Mouse (Mus musculus) right cerebral cortex, postnatal 4 days (tissue): Measurements from ENCODE around the gene Patl2.
A peak's percentile ranks its signal among the peaks of the same experiment; 100 is the strongest.
"Not testable (repeated sequence)": the region's sequence is repeated elsewhere in the genome, so short reads cannot be mapped to it uniquely, and the experiment has no call there.

ENCODE experiments used
- DNase-seq: peaks from one replicate; pipeline ENCODE4 v3.0.0-alpha.2; 2022

Patl2 gene

DNA sequence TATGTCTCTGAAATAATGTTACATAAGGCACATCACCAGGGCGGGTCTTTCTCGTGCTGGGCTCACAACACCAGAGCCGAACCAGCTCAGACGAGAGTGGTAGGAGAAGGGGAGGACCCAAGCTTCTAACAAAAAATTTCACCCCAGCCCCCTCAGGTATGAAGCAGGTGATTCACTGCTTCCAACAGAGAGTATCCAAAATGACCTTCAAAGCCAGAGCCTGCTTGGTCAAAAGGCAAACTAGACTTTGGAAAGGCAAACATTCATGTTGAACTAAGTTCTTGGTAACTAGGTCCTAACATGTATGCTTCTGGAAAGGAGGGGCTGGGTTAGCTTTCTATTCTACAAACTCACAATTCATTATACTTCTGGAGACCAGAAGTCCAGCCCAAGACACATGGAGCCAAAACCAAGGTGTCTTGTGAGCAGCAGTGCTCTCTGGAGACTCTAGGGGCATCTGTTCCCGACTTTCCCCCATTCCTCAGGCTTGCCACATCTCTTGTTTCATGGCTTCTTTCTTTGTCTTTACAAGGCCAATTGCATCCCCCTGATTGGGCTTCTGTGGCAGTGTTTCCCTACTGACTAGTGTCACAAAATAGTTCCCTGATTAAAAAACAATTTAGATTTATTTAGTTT is 44.5 kb downstream of the Patl2 start:
- no peak for DNase-seq

DNA sequence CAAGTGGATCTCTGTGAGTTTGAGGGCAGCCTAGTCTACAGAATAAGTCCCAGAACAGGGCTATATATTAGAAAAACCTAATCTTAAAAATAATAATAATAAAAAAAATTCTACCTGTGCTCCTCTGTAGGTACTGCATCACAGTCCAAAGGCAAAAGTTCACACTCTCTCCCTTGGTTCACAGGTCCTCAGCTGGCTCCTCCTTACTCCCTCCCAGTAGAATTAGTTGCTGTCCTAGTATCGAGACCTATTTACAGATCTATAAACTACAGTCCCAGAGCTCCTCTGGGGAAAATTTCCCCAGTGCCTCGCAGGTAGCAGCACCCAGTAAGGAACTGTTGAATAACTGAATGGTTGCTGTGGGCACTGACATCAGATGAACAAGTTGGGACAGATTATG is 45.2 kb downstream of the Patl2 start:
- DNase-seq: no peak

DNA sequence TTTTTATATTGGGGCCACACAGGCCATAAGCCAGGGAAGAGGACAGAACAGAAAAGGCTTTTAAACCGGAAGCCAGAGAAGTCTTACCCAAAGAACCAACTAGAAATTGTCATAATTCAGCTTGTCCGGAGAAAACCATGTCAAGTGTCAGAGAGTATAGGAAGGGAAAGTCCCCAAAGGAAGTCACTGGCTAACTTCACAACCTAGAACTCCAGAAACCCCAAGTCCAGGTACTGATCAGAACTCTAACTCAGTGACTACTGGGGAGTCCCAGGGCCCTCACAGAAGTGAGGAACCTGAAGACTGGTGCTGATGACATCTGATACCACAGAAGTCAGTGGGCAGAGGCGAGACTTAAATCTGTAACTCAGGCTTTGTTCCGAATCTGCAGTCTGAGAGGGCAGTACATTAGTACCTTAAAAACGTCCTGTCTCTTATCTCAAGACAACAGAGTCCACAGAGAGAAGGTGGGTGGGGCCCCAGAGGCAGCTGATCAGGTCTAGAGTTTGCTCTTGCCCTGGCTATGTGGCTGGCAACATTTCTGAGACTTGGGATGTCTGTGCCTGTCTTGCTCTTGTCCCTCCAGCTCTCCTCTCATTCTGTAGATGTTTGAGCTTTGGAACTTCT is 48.0 kb downstream of the Patl2 start:
- no peak for DNase-seq

DNA sequence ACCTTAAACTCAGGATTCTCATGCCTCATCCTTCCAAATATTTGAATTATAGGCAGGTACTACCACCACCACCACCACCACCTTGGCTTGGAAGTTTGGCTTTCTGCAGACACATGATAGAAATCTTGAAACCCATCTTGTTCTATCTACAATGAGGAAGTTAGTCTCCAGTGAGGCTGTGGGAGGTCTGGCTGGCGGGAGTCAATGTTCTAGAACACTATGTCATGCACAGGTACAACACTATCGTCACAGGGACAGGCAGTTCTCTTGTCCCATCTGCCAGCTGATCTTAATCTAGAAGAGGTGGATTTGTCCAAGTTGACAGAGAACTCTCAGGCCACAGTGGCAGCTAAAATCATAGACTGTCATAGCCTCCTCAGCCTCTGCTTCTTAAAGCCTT is 53.4 kb downstream of the Patl2 start:
- no peak for DNase-seq

DNA sequence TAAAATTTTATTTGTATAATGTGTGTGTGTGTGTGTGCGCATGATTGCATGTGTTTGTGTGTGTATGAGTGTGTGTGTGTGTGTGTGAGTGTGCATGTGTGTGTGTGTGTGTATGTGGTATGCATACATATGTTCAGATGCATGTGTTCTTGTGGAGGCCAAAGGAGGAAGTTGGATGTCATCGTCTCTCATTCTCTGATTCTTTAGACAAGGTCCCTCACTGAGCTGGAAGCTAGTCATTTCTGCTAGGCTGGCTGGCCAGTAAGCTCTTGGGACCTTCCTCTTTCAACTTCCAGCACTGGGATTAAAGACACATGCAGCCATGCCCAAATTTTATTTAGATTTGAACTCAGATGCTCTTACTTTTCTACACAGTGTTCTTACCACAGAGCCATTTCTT is 53.9 kb downstream of the Patl2 start:
- no peak for DNase-seq

DNA sequence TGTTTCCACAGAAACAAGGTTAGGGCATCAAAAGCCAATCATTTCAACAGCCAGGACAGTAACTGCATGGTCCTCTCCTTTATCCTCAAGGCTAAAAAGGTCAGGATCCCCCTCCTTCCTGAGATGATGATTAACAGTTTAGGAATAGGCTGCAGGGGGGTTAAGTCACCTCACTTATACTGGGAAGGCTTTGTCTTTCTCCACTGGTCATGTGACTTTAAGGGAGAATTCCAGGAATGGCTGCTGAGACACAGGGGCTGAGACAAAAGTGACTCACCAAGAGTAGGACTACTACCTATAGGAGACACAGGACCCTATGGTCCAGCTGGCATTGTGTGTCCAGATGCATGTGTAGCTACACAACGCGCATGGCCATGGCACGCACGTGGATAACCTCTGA is 58.4 kb downstream of the Patl2 start:
- DNase-seq: no peak

DNA sequence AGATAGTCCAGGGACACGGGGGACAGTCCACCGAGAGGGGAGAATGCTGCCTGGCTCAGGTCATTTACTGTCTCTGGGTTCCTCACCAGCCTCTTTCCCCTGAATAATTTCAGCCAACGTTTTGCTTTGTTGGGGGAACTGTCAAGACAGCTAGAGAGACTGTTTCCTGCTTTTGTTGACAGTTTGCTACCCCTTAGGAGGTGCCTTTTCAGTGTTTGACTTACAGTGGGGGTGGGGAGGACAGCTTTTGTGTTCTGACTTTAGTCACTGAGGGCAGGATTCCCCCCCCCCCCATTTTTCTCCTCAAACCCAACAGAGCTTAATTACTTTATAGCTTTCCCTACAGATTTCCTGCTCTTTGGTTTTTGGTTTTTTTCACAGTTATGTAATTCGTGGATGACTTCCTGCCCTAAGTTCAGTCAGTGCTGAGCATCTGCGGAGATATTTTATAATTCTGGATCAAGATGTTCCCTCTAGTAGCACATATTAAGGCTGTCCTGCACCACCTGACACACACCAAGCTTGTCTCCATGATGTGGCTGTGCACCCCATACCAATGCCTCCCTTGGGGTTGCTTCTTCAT is 59.1 kb downstream of the Patl2 start:
- DNase-seq: no peak

DNA sequence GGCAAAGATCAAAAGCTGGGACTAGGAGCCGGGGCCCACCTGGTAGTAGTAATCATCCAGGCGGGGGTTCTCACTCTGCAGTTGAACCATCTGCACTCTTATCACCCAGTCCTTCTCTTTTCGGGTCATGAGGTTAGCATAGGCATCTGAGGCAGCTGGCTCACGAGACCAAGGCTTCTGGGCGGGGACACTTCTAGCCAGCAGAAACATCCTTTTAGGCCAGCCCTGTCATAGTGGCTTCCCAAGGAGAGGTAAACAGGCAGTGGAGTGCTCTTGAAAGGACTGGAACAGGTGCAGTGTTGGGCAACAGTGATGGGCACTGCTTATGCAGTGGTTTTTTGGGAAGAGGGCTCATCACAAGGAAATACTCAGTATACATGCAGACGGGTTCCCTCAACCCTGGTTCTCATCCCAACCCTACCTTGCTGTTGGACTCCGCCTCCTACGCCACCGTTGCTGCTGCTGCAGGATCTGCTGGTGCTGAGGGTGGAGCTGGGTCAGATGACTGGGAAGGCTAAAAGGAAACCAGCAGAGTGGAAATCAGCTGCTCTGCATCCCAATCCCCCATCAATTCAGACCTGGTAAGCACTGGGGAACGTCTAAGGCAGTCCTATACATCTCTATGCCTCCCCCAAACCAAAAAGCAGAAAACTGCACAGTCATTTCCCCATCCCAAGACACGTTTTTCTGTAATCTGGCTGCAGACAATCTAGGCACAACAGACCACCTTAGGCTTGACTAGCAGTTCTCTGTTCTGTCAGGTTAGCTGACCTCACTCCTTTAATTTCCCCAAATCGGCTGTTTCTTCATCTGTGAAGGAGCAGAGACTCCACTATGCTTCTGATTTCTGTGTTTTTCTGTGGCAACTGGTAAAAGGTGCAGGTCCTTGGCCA is 60.1 kb downstream of the Patl2 start:
- no peak for DNase-seq

DNA sequence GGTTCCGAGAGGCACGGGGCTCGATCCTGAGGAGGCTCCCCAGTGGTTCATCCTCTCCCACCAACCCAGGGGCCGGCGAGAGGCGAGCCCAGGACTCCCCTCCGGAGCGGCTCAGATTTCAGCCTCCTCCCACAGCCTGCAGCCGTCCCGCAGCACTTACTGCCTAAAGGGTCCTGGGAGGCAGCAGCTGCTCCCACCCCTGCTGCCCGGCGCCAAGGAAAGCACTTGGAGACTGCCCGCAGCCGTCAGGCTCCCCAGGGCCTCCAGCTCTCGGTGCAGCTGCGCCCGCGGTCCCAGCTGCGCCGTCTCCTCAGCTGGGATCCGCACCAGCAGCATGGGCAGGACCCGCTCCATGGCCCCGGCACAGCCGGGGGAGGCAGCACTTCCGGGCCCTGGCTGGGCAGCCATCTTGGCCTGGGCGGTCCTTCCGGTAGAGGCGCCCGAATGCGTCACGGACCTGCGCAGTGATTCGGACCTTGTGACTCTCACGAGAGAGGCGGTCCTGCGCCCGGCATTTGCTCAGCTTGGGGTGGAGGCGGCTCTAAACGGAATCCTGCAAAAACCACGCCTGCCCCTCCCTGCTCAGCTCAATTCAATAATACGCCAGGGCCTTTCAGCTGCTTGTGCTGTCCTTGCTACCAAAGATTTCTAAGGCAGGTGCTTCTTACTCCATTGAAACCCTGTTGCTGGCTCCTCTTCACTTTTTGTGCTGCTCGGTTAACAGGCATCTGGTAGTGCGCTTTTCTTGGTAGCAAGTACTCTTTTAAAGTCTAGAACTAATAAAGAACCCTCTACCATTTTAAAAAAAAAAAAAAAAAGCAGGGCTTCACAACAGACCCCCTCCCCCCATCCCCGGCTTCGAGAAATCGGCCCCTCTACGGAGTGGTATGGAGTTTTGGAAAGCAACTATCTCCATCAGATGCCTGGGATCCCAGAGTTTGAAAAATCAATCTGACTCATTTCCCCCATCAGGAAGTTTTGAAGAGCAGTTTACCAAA is 67.7 kb downstream of the Patl2 start, which contains the start of gene Spg11:
TSS of gene Spg11 (minus strand) at position 426 of the 998 bp plus-strand sequence.
- DNase-seq: peak; percentile 94

DNA sequence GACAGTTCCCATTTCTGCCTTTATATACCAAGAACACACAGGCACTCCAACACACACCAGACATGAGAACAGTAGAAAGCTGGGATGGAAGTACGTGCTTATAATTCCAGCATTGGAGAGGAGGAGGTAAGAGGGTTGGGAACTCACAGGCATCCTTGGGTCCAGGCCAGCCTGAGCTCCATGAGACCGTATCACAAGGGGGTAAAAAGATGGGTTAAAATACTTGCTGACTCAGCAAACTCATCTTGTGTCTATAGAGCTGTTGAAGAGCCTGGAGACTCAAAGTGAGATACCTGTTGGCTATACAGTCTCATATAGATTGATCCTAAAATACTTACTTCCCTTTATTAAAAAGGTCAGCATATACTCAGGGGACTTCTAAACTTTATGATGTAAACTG is 69.1 kb downstream of the Patl2 start:
- DNase-seq: no peak

DNA sequence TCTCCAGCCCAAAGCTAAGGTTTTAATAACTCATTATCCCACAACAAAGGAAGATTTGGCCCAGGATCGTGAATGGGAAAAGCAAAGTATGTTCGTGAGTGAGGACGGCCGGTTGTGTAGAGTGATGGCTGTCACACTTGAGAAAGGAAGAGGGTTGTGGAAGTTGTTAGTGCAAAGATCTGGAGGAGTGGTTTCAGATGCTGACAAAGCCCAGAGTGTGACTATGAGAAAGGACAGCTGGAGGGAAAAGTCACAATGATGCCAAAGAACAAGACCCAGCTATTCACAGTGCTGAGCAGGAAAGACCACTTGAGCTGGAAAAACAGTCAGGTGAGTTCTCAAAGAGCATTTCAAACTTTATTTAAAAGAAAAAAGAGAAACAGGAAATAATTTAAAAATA is 76.3 kb downstream of the Patl2 start:
- no peak for DNase-seq

DNA sequence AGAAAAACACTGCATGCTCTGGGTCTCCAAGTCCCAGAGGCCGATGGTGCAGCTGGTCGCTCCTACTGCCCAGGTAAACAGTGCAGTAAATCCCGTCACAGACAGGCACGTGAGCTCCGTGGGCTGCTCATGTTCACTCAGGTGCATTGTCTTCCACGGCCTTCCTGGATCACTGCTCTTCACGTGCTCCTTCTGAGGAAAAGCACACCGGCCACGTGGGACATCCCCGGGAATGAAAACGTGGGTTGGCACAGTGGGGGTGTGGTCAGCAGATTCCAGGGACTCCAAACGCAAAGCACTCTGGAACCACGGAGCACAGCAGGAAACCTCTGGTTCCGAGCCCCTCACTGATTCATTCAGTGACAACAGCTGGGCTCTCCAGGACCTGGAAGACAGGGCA is 77.9 kb downstream of the Patl2 start:
- no peak for DNase-seq

DNA sequence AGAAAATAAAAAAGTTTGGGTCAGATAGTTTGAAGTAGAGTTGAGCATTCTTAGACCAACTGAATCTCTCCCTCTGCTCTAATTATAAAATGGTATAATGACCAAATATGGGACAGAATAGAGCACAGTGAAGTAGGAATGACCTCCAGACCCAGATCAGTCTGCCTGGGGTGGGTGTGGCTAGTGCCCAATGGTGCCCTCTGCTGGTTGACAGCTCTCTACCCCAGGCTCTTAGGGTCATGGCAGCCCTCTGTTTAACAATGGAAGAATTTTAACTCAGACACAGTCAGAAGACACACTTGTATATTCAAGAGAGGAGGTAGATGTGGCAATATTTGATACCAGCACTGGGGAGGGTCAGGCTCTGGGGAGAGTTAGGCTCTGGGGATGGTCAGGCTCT is 83.9 kb downstream of the Patl2 start:
- no peak for DNase-seq

DNA sequence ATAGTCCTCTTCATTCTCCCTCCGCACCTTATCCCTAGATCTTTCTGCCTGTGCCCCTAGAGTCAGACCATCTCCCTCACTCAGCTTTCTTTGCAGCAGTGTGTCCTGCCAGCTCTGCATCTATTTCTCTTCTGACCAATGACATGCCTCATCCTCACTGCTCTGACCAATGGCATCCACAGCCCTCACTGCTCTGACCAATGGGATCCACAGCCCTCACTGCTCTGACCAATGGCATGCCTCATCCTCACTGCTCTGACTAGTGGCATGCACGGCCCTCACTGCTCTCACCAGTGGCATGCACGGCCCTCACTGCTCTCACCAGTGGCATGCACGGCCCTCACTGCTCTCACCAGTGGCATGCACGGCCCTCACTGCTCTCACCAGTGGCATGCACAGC is 88.3 kb downstream of the Patl2 start:
- not testable (repeated sequence) for DNase-seq

DNA sequence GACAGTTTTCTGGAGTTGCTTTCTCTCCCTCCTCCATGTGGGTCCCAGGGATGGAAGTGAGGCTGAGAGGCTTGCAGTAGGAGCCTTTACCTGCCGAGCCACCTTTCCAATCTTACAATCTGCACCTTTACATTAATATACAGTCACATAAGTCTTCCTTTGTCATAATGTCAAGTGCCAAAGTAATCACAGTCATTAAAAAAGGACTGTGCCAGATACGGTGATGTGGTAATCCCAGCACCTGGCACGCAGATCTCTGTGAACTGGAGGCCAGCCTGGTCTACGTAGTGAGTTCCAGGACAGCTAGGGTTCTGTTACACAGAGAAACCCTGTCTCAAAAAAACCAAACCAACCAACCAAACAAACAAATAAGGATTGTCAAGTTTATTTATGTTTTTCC is 92.1 kb downstream of the Patl2 start:
- DNase-seq: no peak

DNA sequence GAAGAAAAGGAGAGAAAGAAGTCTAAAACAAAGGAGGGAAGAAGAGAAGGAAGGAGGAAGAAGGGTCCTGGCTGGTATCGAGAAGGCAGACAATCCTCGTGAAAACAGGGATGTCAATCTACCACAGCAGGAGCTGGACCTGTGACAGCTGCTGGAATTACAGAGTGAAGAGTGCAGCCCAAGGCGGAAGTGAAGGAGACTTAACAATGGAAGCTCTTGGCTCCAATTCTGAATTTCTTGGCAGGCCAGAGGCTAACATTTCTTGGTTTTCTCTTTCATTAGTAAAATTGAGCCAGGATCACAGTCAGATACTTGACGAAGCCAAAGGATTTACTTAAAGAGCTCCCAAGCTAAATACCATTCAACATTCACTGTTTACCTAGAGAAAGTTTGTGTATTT is 99.5 kb downstream of the Patl2 start:
- no peak for DNase-seq

DNA sequence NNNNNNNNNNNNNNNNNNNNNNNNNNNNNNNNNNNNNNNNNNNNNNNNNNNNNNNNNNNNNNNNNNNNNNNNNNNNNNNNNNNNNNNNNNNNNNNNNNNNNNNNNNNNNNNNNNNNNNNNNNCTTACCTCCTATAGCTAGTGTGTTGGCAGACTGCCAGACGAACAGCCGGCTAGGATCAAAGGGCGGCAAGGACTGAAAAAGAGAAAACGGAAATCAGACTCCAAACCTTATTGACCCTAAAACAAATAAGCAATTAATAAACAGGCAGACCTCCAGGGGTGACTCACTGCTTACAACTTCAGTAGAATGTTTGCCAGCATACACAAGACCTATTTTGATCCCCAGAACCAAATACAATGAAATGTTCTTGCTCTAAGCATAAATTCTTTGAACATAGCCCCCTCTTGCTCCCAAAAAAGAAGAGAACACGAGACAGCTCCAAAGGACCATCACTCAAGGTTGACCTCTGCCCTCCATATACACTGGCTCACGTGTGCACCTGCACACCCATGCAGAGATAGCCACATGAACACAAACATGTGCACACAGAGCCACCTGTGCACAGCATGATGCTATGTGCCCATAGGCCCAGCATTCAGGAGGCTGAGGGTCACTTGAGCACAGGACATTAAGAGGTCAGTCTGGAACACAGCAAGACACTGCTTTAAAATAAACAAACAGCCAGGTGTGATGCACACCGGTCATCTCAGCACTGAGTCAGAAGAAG is 104.1 kb downstream of the Patl2 start:
- DNase-seq: no peak
